ENCODE assay signal across 46 mouse cellular contexts in the genomic region with DNA sequence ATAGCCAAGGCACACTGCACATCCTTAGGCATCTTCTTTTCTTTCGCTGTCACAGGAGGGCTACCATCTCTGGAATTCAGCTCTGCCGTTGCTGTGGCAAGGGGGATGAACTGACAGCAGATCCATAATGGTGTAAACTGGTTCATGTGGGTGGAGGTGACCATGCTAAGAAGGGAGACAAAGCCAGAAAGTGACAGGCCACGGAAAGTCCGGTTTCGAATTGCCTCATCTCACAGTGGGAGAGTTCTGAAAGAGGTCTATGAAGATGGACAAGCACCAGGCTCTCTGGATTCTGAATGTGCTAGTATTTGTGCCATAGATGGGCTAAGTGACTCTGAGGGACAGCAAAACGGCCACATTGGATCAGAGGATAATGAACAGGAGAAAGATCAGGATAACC. TPM values are rescaled to one million over a fixed set of nuclear protein-coding genes. Genes with fewer than 3 reads are reported as not detected.
"Had no signal": no experiment of that assay in that cellular context is flagged by ENCODE, and none has a peak within 500 bp of the region (broad histone marks: within the 10 kb centered on the region; RNA-seq: fewer than 3 reads in every experiment).

TSS of gene Grxcr1 (plus strand) at position 92 of the 400 bp plus-strand sequence.

- H3K27ac ChIP-seq: limb, embryonic 10.5 days; limb, embryonic 12.5 days; limb, embryonic 13.5 days; limb, embryonic 15.5 days; liver, embryonic 12.5 days; liver, embryonic 13.5 days; liver, embryonic 14.5 days; liver, embryonic 15.5 days; lung, embryonic 15.5 days; macrophage; midbrain, embryonic 10.5 days; midbrain, embryonic 12.5 days; midbrain, embryonic 13.5 days; midbrain, embryonic 15.5 days; neural tube, embryonic 12.5 days had no signal

- H3K4me2 ChIP-seq: limb, embryonic 12.5 days; limb, embryonic 13.5 days; limb, embryonic 15.5 days; liver, embryonic 11.5 days; liver, embryonic 12.5 days; liver, embryonic 13.5 days; liver, embryonic 15.5 days; lung, embryonic 14.5 days; lung, embryonic 15.5 days; midbrain, embryonic 11.5 days; midbrain, embryonic 12.5 days; midbrain, embryonic 13.5 days; midbrain, embryonic 15.5 days; neural tube, embryonic 12.5 days had no signal

- H3K9me3 ChIP-seq: limb, embryonic 10.5 days; limb, embryonic 12.5 days; limb, embryonic 13.5 days; limb, embryonic 15.5 days; liver, embryonic 12.5 days; liver, embryonic 13.5 days; liver, embryonic 15.5 days; lung, embryonic 15.5 days; megakaryocyte, embryonic 14.5 days; midbrain, embryonic 10.5 days; midbrain, embryonic 12.5 days; midbrain, embryonic 13.5 days; midbrain, embryonic 15.5 days; neural tube, embryonic 12.5 days had no signal

- H3K27me3 ChIP-seq: limb, embryonic 12.5 days; limb, embryonic 13.5 days; limb, embryonic 15.5 days; liver, embryonic 12.5 days; liver, embryonic 13.5 days; liver, embryonic 15.5 days; lung, embryonic 15.5 days; midbrain, embryonic 12.5 days; midbrain, embryonic 13.5 days; midbrain, embryonic 15.5 days; neural tube, embryonic 12.5 days had no signal

- H3K9ac ChIP-seq: limb, embryonic 12.5 days; limb, embryonic 13.5 days; limb, embryonic 15.5 days; liver, embryonic 12.5 days; liver, embryonic 13.5 days; liver, embryonic 14.5 days; liver, embryonic 15.5 days; liver, postnatal 0 days; lung, embryonic 14.5 days; lung, embryonic 15.5 days; midbrain, embryonic 12.5 days; midbrain, embryonic 13.5 days; midbrain, embryonic 15.5 days; neural tube, embryonic 12.5 days had no signal

- DNase-seq: left cerebral cortex, postnatal 4 days; liver; liver, embryonic 13.5 days; liver, postnatal 0 days; lung, adult 18-20 months; lung, adult 2 months; lung, embryonic 14.5 days; lung, postnatal 10 days; lung, postnatal 14 days; lung, postnatal 36 days; lung, postnatal 4 days; midbrain, embryonic 14.5 days had no signal

- H3K4me1 ChIP-seq: limb, embryonic 10.5 days; limb, embryonic 12.5 days; limb, embryonic 13.5 days; limb, embryonic 15.5 days; liver, embryonic 12.5 days; liver, embryonic 13.5 days; liver, embryonic 15.5 days; lung, embryonic 15.5 days; midbrain, embryonic 12.5 days; midbrain, embryonic 13.5 days; midbrain, embryonic 15.5 days; neural tube, embryonic 12.5 days had no signal

- H3K36me3 ChIP-seq: limb, embryonic 10.5 days; limb, embryonic 12.5 days; limb, embryonic 13.5 days; limb, embryonic 15.5 days; liver, embryonic 12.5 days; liver, embryonic 13.5 days; liver, embryonic 15.5 days; lung, embryonic 15.5 days; midbrain, embryonic 10.5 days; midbrain, embryonic 12.5 days; midbrain, embryonic 13.5 days; midbrain, embryonic 15.5 days; neural tube, embryonic 12.5 days had no signal

- H3K4me3 ChIP-seq: limb, embryonic 10.5 days; limb, embryonic 12.5 days; limb, embryonic 13.5 days; limb, embryonic 15.5 days; liver, embryonic 12.5 days; liver, embryonic 13.5 days; liver, embryonic 15.5 days; lung, embryonic 15.5 days; megakaryocyte, embryonic 14.5 days; midbrain, embryonic 10.5 days; midbrain, embryonic 12.5 days; midbrain, embryonic 13.5 days; midbrain, embryonic 15.5 days; myocyte; neural tube, embryonic 12.5 days had no signal

RNA-seq across cellular contexts. Expression of gene Grxcr1, which starts in this region (rescaled TPM):
- total RNA-seq: left cerebral cortex, postnatal 10 days; left cerebral cortex, postnatal 14 days; left cerebral cortex, postnatal 25 days; left cerebral cortex, postnatal 36 days; left cerebral cortex, postnatal 4 days; liver, adult 2 months; megakaryocyte progenitor cell, adult 5-6 weeks; megakaryocyte, adult 5-6 weeks; megakaryocyte-erythroid progenitor cell, adult 5-6 weeks; midbrain, postnatal 0 days; monocyte, adult 5-6 weeks had no signal
- polyA plus RNA-seq: limb, embryonic 10.5 days; limb, embryonic 11.5 days; limb, embryonic 12.5 days; limb, embryonic 13.5 days; limb, embryonic 14.5 days; limb, embryonic 15.5 days; liver, adult 2 months; liver, embryonic 11.5 days; liver, embryonic 12.5 days; liver, embryonic 13.5 days; liver, embryonic 14.5 days; liver, embryonic 15.5 days; liver, embryonic 16.5 days; liver, postnatal 0 days; lung, adult 2 months; lung, embryonic 14.5 days; lung, embryonic 15.5 days; lung, embryonic 16.5 days; lung, postnatal 0 days; macrophage; midbrain, embryonic 10.5 days; midbrain, embryonic 11.5 days; midbrain, embryonic 12.5 days; midbrain, embryonic 13.5 days; midbrain, embryonic 14.5 days; midbrain, embryonic 15.5 days; midbrain, embryonic 16.5 days; midbrain, postnatal 0 days; myocyte had no signal
